Mouse (Mus musculus): Measurements from ENCODE around the gene Traf3.

The Traf3 gene

DNA sequence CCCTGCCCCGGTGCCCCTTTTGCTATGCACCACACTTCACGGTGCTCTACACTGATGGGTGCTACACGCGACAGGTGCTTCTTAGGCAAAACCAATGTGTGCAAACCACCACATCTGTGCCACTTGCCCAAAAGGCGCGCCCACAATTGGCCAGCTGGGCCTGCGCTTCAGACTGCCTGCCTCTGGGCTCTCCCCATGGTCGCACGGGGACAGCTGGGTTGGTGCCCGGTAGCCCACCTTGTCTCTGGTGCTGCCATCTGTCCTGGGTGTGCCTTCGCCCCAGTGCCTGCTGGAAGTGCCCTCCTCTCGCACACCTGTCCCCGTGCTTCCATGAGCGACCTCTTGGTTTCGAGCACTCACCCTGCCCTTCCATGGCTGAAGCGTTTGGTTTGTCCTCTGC is 97.5 kb downstream of the Traf3 start:
- DNase-seq (ENCODE audit: low spot score in 2 of 2) = no peak

DNA sequence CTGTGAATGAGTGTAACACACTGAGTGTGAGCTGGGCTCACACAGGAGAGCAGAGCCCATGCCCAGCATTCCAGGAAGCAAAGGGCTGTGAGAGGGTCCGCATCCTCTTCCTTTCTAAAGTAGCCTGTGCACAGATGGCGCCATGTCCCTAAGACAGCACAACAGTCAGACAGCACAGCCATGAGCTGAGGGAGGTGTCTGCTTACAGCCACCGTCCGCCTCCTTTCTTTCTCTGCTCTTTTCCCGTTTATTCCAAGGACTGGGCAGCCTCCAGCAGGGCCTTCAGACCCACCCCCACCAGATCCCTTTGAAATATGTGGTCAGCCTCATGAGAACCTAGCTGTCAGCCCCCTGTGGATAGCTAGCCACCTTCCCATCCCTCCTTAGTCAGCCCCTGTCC is 99.0 kb downstream of the Traf3 start:
- no peak for DNase-seq (ENCODE audit: low spot score in 2 of 2)

DNA sequence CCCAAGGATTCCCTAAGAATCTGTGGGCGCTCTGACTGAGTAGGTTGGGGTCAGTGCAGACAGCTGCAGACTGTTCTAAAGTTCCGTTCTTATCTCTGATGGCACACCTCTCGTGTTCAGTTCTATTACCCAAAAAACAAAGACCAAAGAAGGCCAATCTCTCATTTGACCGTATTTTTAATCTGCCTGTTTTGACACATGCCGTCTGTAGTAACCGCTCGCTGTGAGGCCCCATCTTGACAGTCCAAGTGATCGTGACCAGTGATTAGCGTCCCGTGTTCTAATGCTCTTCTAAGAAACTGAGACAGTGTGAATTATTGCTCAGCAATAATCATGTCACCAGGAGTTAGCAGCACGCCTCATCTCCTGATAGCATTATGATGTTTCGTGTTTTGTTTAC is 100.4 kb downstream of the Traf3 start:
- DNase-seq (ENCODE audit: low spot score in 2 of 2) = no peak

DNA sequence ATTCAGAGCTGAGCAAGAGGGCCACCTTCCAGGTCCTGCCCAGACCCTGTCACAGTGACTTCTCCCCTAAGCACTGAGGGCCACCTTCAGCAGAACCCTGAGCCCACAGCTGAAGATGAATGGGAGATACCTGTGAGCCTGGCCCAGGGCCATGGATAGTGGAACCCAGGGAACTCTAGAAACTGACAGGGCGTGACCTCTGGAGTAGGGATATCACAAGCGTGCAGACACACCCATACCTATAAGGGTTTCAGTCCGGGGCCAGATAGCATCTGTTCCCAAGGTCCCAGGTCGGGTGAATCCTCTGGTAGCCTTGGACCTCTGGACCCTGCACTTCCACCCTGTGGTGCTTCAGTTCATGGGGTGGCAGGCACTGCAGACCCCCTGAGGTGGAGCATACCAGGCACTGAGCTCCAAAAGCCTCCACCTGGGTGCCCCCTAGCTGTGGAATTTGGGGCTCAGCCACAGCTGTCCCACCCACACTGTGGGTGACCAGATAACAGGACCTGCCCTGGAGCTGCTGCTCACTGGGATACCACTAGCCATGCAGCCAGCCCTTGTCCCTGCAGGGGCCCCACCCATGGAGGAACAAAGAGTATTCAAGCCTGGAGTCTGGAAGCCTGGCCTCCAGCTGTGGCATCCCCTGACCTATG is 101.6 kb downstream of the Traf3 start:
- no peak for DNase-seq (ENCODE audit: low spot score in 2 of 2)

DNA sequence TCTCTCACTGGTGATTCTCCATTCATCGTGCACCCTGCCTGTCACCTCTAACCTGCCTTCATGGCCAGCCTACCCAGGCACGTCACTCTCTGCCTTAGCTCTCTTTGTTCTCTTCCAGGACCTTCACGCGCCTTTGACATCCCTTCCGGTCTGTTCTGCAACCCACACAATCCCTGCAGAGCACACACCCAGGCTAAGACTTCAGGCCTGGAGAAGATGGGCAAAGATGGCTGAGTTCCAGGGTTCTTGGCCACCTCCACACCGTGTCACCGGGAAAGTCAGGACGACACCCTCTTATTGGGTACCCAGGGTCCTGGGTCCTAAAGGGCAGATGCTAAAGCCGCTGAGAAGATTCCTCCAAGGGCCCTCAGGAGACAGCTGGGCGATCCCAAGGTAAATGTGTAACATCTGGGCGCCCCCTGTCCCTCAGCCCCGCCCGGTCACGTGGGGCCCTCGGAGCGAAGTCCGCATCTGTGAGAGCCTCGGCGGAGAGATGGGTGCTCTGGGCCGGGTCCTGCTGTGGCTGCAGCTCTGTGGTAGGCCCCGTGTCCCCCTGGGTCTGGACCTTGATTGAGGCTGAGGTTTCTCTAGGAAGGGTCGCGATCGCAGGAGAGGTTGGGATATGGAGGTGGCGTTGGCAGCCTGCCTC is 104.6 kb downstream of the Traf3 start, which contains the start of gene Amn:
Amn (plus strand) TSS at position 467 of the 649 bp plus-strand sequence.
- DNase-seq (ENCODE audit: low spot score in 2 of 2) = no peak

DNA sequence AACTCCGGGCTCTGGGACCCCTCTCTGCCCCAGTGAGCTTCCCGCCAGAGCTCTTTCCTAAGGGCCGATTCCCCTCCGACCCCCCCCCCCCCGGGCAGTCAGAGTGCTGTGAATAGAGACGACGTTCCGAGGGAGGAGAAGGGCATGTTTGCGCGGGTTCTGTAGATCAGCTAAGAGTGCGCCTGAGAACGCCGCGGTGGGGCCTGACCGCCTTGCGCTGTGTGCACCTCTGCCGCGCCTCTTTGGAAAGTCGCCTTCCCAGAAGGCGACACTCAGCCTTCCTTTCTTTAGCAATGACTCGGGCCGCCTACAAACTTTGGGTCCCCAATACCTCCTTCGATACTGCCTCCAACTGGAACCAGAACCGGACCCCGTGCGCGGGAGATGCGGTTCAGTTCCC is 105.2 kb downstream of the Traf3 start:
- DNase-seq (ENCODE audit: low spot score in 2 of 2) = no peak

DNA sequence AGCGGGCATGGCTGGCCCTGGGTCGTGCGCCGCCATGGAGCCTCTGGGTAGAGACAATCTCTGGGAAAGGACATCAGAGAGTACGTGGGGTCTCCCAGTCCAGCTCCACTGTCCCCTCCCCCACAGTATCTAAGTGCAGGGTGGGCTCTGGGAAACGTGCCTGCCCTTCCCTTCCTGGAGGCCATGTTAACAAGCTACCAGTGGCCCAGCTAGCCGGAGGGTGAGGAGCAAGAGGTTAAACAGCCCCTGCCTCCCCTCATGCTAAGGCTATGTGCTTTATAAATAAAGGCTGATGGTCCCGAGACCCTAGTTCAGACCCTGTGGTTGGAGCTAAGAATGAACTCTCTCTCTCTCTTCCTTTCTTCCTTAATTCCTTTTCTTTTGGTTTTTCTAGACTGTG is 105.8 kb downstream of the Traf3 start:
- DNase-seq (ENCODE audit: low spot score in 2 of 2) = no peak

DNA sequence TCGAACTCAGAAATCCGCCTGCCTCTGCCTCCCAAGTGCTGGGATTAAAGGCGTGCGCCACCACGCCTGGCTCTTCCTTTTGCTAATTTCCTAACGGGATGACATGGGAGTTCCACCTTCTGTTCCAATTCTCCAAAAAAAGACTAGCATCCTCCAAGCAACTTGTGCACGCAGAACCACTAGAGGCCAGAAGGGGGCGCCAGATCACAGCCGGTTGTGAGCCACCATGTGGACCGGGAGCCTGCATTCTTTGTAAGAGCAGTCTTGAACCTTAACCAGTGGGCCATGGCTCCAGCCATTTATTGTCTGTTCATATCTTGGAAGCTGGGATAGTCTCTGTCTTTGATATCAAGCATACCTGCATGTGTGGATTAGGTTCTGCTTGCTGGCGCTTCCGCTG is 106.2 kb downstream of the Traf3 start:
- peak; percentile 86 to 89 for DNase-seq (ENCODE audit: low spot score in 2 of 2)

DNA sequence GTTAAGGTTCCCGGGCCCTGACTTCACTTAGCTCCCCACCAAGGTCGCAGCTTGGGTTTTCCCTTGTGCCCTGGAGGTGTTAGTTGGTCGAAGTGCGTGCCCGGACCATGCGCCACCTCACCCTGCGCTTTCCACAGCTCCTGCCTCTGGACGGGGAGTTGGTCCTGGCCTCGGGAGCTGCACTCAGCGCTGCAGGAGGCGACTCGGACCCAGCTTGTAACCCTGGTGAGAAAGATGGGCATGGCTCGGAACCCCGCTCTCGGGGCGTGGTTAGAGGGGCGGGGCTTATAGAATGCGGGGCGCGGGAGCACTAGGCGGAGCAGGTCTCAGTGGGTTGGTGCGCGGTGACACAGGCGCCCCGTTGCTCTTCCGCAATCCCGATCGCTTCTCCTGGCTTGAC is 107.8 kb downstream of the Traf3 start:
- no peak for DNase-seq (ENCODE audit: low spot score in 2 of 2)

DNA sequence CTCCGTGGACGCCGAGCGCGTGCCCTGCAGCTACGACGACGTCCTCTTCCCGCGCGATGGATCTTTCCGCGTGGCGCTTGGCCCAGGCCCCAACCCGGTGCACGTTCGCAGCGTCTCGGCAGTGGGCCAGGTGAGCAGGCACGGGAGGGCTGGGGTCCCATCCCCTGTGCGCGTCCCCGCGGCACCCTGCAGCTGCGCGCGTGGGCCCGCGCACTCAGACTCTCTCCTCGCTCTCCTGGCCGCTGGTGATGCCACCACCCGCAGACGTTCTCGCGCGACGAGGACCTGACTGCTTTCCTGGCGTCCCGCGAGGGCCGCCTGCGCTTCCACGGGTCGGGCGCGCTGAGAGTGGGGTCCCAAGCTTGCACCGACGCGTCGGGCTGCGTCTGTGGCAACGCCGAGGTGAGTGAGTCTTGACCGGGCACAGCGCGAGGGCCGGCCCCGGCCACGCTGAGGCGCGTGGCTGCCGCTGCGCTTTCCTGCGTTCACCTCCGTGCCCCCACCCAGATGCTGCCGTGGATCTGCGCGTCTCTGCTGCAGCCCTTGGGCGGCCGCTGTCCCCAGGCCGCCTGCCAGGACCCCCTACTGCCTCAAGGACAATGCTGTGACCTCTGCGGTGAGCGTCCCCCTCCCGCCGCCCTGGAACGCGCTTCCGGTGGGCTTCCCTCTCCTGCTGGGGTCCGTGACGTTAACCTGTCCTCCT is 108.4 kb downstream of the Traf3 start:
- no peak for DNase-seq (ENCODE audit: low spot score in 2 of 2)

DNA sequence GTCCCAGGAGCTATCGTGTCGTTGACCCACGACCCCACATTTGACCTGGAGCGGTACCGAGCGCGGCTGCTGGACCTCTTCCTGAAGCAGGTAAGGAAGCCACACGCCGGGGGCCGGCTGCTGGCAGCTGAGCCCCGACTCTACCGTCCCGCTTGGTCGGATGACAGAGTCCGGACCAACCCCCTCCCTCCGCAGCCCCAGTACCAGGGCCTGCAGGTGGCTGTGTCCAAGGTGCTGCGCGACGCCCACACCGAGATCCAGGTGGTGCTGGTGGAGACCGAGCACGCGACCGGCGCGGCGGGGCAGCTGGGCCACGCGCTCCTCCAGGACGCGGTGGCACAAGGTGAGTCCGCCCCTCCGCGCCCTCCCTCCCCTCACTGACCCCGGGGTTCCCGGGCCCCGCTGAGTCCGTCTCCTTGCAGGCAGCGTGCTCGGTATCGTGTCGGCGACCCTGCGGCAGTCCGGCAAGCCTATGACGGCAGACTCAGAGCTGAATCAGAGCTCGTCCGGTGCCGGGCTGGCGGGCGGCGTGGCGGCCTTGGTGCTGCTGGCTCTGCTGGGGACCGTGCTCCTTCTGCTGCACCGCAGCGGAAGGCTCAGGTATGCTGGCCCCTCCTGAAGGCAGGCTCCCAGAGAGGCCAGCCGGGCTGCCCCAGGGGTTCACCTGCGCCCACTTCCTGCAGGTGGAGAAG is 109.1 kb downstream of the Traf3 start:
- DNase-seq (ENCODE audit: low spot score in 2 of 2) = no peak

DNA sequence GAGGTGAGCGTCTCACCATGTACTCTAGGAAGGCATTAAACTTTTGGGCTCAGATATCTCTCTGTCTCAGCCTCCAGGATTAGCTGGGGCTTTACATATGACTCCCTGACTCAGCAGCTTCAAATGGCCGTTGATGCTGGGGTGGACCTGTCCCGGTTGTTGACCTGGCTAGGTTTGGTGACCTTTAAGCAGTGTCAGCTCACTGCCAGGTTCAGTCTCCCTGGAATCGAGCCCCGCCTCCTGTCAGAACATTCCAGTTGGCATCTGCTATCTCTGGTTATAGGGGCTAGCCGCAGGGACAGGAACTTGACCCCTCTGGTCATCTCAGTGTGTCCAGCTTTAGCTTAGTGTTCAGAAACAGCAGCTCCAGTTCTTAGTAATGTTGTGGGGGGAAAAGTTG is 110.2 kb downstream of the Traf3 start:
- no peak for DNase-seq (ENCODE audit: low spot score in 2 of 2)

DNA sequence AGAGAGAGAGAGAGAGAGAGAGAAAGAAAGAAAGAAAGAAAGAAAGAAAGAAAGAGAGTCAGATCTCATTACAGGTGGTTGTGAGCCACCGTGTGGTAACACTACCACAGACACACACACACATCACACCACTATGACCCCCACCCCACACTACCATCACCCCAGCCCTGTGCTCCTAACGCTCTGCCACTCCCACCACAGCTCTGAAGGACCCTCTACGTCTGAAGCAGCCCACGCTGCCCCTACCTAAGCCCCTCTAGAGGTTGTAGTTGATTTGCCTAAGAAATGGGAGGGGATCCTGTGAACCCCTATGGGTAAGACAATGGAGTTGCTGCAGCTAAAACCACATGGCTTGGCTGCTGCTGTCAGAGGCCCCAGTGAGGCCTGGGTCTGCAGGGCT is 117.4 kb downstream of the Traf3 start:
- DNase-seq (ENCODE audit: low spot score in 2 of 2) = no peak

DNA sequence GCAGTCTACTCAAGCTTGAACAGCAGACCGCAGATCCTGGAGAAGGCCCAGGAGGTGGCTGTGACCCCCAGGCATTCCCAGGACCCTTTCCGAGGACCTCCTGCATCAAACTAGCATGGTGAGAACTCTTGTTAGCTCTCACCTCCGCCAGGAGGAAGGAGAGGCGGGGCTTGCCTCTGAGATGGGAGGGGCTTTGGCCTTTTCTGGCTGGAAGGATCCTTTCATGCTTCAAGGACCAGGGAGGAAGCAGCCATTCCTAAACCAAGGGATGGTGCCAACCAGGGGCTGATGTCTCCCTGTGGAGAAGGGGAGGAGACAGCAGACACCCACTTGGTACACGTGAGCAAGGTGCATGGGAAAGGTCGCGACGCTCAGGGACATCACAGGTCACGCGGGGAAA is 118.4 kb downstream of the Traf3 start:
- DNase-seq (ENCODE audit: low spot score in 2 of 2) = no peak

DNA sequence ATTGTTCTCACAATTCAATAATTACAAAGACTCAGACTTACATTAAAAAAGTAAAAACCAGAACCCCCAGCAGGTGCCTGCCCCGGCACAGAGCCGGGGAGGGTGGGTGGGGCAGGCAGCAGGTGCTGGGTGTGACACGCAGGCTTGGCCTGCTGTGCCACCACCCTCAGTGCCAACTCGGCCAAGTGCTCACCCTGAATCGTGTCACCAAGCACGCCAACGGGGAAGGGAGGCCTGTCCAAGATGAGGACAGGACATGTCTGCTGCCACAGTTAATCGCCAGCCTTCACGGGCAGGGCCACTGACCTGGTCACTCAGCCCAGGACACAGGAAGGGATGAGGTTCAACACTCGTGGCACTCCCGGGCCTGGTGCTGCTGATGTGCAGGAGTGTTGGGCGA is 126.9 kb downstream of the Traf3 start:
- DNase-seq (ENCODE audit: low spot score in 2 of 2) = no peak

DNA sequence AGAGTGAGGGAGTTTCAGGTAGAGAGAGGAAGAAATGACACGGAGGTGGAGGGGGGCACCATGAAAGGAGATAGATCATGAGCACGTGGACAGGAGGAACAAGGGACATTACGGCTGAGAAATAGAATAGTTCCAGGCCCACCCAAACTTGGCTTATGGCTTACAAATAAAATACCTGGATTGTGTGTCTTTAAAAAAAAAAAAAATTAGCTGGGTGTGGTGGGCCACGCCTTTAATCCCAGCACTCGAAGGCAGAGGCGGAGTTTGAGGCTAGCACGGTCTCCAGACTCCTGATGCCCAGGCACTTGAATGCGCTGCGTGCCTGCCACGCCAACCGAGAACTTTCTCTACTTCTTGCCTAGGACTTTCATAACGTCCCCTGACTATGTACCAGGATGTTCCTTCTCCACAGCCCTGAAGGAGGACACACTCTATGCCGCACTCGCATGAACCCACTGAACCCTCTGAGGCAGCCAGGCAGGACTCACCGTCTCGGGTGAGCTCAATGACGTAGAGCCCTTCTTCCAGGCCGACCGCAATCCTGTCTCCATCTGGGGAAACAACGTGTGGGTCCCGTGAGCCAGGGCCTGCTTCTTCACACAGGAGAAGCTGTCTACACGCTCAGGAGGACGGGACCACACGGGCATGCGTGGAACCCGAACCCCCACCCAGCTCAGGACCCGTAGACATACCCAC is 135.3 kb downstream of the Traf3 start:
- DNase-seq (ENCODE audit: low spot score in 2 of 2) = no peak

DNA sequence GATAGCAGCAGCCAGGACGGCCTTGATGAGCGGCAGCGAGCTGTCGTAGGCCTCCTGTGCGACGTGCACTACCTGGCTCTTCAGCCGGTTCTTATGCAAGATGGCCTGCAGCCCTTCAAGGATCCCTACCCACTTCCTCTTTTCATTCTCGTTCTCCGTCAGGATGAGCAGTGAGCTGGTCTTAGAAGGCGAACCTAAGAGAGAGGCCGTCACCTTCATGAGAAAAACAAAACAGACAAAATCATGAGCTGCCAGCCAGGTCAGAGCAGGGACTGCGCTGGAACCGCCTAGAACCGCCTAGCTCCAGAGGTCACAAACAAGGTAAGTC is 135.8 kb downstream of the Traf3 start:
- DNase-seq (ENCODE audit: low spot score in 2 of 2) = no peak

DNA sequence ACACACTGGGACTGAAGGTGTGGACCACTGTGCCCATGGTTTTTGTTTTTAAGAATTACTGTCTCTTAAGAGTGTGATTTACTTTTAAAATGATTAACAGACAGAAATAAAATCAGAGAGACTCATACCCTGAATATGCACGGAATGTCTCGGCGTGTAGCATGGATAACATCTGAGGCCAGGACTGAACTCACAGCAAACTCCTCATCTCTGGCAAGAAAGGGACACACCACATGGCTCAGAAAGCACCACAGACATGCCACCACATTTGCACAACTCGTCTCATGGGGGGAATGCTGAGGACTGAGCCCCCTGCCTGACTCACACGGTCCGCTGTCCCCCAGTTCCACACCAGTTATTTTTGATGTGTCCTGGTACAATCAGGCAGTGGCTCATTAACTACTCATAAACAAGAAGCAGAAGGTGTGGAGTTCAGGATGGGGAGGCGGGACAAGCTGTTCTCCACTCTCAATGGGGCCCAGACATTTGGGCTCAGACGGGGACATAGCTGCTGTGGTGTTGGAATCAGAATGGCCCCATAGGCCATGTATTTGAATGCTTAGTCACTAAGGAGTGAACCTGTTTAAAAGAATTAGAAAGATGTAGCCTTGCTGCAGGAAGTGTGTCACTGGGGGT is 137.7 kb downstream of the Traf3 start:
- DNase-seq (ENCODE audit: low spot score in 2 of 2) = no peak

DNA sequence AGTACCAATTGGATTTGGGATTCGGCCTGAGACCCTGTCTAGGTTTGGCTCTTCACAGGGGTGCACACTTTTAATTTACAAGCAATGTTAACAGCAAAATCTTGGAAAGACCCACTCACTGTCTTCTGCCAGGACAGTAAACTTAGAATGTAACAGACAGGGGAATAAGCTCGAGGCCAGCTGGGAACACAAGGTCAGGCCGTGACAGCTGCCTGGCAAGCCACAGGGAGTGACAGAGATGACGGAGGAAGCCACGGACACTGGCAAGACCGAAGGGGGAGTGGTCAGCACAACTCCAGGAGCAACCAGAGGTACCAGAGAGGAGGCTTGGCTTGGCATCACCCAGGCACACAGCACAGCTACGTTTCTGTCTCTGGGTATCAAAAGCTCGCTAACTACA is 140.7 kb downstream of the Traf3 start:
- DNase-seq (ENCODE audit: low spot score in 2 of 2) = no peak

DNA sequence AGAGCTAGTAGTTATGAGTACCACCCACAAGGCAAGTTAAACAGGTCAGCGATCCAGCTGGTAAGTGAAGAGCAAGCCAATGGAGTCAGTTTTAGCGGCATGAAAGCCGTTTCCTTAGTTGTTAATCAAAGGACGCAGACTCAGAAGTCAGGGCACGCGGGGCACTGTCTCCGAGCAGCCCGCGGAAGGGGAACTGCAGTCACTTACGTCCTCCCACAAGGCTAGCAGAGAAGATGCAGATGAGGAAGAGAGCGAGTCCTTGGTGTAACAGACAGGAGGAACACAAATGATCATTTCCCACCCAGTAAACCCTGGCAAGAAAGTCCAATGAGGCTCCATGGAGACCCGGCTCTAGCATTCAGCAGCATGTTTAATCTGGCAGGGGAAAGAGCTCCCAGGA is 143.1 kb downstream of the Traf3 start:
- no peak for DNase-seq (ENCODE audit: low spot score in 2 of 2)

DNA sequence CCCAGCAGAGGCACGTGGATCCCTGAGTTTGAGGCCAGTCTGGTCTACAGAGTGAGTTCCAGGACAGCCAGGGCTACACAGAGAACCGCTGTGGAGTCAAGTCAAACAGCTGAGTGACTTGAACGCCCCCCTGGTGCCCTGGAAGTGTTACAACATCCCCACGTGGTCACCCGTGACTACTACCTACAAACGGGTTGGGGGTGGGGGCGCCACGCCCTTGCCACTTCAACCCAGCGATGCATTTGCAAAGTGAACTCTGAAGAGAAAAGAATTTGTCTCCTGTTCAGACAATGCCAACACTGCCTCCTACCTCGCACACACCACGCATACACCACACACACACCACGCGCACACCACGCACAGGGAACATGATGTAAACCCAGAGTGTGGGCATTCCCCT is 143.8 kb downstream of the Traf3 start:
- DNase-seq (ENCODE audit: low spot score in 2 of 2) = no peak

DNA sequence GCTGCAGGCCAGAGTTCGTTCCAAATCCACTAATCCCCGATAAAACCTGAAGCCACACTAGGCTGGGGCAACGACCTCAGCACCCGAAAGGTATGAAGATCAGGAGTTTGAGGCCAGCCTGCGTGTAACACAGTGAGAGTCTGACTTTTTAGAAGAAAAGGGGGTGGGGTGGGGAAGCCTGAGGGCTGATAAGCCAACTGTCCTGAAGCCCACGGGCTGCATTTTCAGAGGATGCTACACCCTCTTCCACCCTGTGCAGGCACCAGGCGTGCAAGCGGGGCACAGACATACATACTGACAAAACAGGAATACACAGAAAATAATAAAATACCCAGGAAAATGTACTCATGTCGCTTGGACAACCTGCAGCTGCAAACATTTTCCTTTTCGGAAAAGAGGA is 145.6 kb downstream of the Traf3 start:
- no peak for DNase-seq (ENCODE audit: low spot score in 2 of 2)
